Mouse (Mus musculus): ENCODE results near the gene Bcat1. TPM values are rescaled to one million over a fixed set of nuclear protein-coding genes. Genes with fewer than 3 reads are reported as not detected.

Gene Bcat1
- total RNA-seq (2021) = 1 to 10 TPM in 1 of 2 experiments, under 1 TPM in 1; 0.46 to 1.1 TPM
- long read RNA-seq, experiment 1, partial matches to known transcripts = 0 of 2 reads
- long read RNA-seq, experiment 1, other reads (novel, unspliced or antisense) = 2 of 2 reads
- long read RNA-seq, experiment 2 = 0 reads

DNA sequence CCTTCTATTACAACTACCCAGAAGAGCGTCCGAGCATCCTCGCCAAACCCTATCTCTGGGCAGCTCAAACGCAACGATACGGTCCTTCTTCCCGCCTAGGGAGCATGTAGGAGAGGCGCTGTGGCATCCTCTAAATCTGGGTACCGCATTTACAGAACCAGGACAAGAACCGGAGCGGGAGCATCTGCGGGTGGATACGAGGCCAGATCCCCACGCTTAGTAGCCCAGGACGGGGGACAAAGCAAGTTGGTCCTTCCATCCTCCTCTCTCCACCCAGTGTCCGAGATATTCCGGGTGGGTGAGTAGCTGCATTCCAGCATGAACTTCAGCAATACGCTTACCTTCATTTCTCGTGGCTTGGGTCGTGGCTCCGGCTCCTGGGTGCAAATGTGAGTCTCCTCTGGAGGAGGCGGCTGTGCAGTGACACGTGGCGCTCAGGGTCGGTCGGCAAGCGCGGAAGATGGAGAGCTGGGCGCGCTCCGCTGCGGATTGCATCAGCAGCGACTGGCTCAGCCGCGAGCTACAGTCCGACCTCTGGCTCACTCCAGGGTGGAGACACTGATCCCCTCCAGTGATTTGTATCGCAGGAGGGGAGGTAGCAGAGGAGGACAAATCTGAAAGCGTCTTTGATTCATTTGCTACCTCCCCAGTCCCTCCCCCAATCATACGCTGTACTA lies at the start of gene Bcat1:
Bcat1 (minus strand) TSS at position 637 of the 677 bp plus-strand sequence.
- DNase-seq = peak in 1 of 2 experiments; percentile 15

GRCm38 (mm10) chr6:145125591-145126113 lies 49.7 kb upstream of the Bcat1 start:
- peak; percentile 62 to 76 for DNase-seq

DNA sequence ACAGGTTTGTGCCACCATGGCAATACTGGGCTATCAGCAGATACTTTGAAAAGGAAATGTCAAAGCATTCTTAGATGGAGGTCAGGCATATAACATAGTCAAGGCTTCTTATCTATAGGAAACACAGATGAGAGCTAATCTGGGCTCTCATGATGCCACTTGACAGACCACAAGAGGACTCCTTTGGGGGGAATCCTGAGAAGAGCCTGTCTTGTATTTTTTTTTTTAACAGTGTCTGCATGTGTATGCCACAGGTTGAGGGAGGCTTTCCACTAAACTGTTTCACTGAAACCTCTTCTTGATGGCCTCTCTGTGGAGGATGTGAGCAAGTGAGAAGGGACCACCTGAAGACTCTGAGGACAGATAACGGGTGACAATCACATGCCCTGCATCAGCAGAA lies 48.6 kb upstream of the Bcat1 start:
- DNase-seq = no peak

GRCm38 (mm10) chr6:145123136-145124060 lies 47.4 kb upstream of the Bcat1 start:
- DNase-seq = no peak

GRCm38 (mm10) chr6:145122423-145123059 lies 46.6 kb upstream of the Bcat1 start:
- DNase-seq = peak in 1 of 2 experiments; percentile 20

GRCm38 (mm10) chr6:145121590-145122420 lies 45.8 kb upstream of the Bcat1 start:
- DNase-seq = peak; percentile 33 to 66

DNA sequence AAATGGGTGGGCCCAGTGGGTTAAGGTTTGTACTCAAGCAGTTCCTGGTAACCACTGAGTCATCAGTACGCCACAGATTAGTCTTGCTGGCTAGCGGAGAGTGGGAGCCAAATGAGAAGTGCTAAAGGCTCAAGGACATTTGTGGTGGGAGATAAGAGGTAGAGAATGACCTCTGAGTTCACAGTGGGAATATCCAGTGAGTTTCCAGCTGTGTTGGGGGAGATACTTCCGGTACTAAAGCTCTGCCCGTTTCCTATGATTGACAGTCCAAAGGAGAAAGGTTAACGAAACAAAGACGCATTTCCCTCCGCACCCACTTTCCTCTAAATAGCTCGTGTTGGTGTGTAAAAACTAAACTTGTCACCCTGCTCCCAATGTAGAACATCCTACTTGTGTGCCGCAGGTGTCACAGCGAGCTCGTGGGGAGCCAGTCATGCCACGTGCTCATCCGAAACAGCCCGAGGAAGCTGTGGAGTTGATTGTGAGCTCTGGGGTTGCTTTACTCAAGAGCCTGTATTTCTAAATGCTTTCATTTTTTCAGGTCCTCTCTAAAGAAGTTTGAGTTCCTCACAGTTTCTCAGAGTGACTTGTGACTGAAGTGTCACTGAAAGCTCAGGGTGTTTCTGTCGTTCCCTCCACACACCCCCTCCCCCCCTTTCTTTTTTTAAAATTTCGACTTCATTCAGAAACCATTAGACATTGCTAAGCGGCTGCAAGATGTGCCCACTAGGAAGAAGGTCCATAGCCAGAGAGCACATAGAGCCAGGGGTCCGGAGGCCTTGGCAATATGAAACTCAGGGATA lies 45.0 kb upstream of the Bcat1 start:
- DNase-seq = peak; percentile 47 to 54

- DNase-seq = no peak
Observed at GRCm38 (mm10) chr6:145120086-145120485, 44.1 kb upstream of the Bcat1 start.

DNA sequence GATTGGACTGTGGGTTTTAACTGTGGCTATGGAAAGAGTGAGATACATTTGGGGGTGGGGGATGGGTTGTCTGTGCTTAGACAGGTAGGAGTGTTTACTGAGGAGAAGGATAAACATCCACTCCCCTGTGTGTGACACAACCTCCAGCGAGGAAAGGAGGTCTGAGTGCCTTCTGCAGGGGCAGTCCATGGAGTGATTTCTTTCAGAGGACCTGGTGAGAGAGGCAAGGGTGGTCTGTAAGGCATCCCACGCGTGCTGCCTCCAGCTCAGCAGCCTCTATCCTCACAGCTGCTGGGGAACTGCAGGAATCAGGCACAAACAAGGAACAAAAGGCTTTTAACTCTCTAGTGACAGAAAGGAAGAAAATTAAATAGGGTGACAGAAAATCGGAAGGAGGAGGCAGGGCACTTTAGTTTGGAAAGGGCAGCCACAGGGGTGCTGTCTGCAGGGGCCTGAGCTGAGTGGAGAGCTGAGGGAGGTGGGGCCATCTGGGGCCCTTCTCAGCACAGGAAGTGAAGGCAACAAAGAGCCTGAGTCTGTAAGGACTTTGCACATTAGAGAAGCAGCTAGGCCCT lies 40.2 kb upstream of the Bcat1 start:
- no peak for DNase-seq

DNA sequence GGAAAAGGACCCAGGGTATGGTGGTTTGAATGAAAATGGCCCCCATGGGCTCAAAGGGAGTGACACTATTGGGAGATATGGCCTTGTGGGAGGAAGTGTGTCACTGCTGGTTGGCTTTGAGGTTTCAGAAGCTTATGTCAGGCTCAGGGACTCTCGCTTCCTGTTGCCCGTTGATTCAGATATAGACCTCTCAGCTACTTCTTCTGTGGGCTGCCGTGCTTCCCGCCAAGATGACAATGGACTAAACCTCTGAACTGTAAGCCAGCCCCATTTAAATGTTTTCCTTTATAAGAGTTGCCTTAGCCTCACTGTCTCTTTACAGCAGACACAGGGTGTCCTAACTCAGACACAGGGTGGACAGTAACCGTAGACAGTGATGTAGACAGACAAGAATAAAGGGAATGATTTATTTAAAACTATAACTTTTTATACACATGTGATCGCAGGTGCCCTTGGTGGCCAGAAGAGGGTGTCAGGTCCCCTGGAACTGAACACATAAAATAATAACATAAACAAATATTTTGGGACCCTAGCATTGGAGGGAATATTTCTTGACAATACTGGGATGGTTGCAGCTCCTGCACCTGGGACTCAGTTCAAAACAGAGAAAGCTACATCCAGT lies 39.6 kb upstream of the Bcat1 start, which contains the start of gene Lrmp:
Lrmp (plus strand) TSS at position 178 of the 622 bp plus-strand sequence.
- peak in 1 of 2 experiments; percentile 15 for DNase-seq

DNA sequence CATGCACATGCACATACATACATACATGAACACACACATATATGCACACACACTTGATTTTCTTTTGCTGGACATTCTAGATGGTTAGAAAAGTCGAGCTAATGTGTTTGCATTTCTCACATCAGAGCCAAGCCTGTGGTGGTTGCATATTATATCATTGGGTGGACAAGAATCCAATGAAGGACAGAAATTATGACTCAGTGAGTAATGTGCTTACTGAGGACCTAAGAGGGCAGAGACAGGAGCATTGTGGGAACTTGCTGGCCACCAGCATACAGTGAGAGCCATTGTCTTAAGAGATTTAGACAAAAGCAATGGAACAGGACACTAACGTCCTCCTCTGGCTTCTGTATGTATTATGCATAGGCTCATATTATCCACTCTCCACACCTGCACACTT lies 38.6 kb upstream of the Bcat1 start:
- DNase-seq = no peak

DNA sequence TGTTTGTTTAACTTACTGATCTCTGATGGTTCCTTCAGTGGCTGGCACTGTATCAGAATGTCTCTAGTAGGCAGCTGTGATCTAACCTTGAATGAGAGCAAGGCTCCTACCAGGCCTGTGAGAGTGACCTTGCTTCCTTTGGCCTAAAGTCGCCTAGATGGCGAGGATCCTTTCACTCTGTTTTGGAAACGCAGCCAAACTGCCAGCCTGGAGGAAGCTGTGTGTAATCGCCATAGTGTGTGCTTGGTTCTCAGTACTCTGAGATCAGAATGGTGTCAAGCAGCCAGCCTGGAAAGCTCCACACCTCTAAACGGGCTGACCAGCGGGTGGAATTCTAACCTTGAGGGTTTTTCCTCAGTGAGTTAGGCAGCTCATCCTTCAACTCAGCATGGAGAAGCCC lies 36.9 kb upstream of the Bcat1 start:
- no peak for DNase-seq

GRCm38 (mm10) chr6:145110786-145111185 lies 34.8 kb upstream of the Bcat1 start:
- no peak for DNase-seq

GRCm38 (mm10) chr6:145106163-145106842 lies 30.3 kb upstream of the Bcat1 start:
- DNase-seq = no peak

DNA sequence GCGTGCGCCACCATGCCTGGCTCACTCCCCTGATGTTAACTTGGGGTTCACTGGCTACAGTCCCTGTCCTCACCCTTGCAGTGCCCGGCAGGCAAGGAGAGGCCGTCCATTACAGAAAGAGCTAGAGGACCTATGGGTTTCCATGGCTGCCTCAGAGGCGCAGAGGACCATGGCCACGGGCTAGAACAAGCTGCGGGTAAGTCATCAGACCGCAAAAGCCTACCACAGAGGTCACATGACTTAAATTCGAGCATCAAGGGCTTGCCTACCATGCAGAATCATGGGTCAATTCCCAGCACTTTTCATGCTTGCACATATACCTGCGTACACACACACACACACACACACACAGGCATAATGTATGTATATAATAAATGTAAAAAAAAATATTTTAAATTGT lies 29.5 kb upstream of the Bcat1 start:
- no peak for DNase-seq

- DNase-seq = no peak
Observed at GRCm38 (mm10) chr6:145104241-145104939, 28.4 kb upstream of the Bcat1 start.

DNA sequence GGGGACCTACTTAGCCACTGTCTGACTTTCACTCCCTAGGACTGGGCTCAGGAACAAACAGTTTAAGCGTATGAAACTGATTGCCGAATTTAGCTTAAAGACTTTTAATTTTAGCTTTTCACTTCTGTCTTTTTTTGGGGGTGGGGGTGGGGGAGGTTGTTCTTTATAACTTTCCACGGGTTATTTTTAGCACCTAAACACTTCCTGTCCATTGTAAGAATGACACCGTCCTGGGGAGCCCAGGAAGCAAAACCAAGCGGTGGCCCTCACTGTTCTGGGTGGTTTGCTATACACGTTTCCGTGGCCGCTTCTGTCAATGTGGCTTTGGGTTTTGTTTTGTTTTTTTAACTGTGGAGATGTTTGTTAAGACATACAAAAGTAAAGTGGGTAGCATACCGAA lies 24.9 kb upstream of the Bcat1 start:
- peak in 1 of 2 experiments; percentile 27 for DNase-seq

GRCm38 (mm10) chr6:145094431-145094830 lies 18.4 kb upstream of the Bcat1 start:
- no peak for DNase-seq
